Mouse (Mus musculus): Measurements from ENCODE around the gene Dnah6.

GRCm38 (mm10) chr6:73082571-73082970, 138.9 kb downstream of the Dnah6 start:
- no peak for TF ChIP-seq POLR2A (IDR thresholded peaks at IDR 0.05; ENCODE audit: control insufficient read depth, low read depth, low read length)
- no peak for TF ChIP-seq CTCF (IDR thresholded peaks at IDR 0.05; ENCODE audit: control insufficient read depth, insufficient read depth, insufficient replicate concordance, low read depth, low read length)

All from testis, adult 2 months (tissue).